Mouse (Mus musculus) kidney, postnatal 0 days (tissue): Measurements from ENCODE around the gene Urah. TPM values are rescaled to one million over a fixed set of nuclear protein-coding genes. Genes with fewer than 3 reads are reported as not detected.
A peak's percentile ranks its signal among the peaks of the same experiment; 100 is the strongest.

ENCODE experiments used
- ATAC-seq: fragments of 200-750 bp; cut with Nextera tagmentation; replicated peaks from 2 replicates; pipeline ENCODE4 v1.8.0; 2017; ENCODE audit warnings: low read depth, moderate number of reproducible peaks, moderate TSS enrichment, moderate library complexity; ENCODE audit not compliant: low FRiP score
- DNase-seq: peaks from one replicate; pipeline ENCODE4 v3.0.0-alpha.2; 2016; ENCODE audit warnings: low spot score
- H3K27ac ChIP-seq: fragments of 300-500 bp; sonication (generic); 2 replicates; pipeline ENCODE4 v1.5.1; 2014; ENCODE audit warnings: mild to moderate bottlenecking
- H3K27me3 ChIP-seq: fragments of 300-500 bp; sonication (generic); 2 replicates; pipeline ENCODE4 v1.6.1; 2014; ENCODE audit warnings: low read length, mixed read lengths; ENCODE audit not compliant: insufficient read depth
- H3K36me3 ChIP-seq: fragments of 300-500 bp; sonication (generic); 2 replicates; pipeline ENCODE4 v1.6.1; 2014; ENCODE audit warnings: low read length, mixed read lengths; ENCODE audit not compliant: insufficient read depth
- H3K4me1 ChIP-seq: fragments of 300-500 bp; sonication (generic); replicated peaks from 2 replicates; pipeline ENCODE4 v1.6.1; 2014; ENCODE audit warnings: antibody characterized with exemption, low read length, mixed read lengths; ENCODE audit not compliant: insufficient read depth
- H3K4me2 ChIP-seq: fragments of 300-500 bp; sonication (generic); 2 replicates; pipeline ENCODE4 v1.6.1; 2014; ENCODE audit warnings: mild to moderate bottlenecking, low read length, moderate library complexity, mixed read lengths
- H3K4me3 ChIP-seq: fragments of 300-500 bp; sonication (generic); replicated peaks from 2 replicates; pipeline ENCODE4 v1.5.1; 2014; ENCODE audit warnings: low read depth, low read length
- H3K9ac ChIP-seq: fragments of 300-500 bp; sonication (generic); 2 replicates; pipeline ENCODE4 v1.6.1; 2014; ENCODE audit warnings: low read depth, low read length
- H3K9me3 ChIP-seq: fragments of 300-500 bp; sonication (generic); replicated peaks from 2 replicates; pipeline ENCODE4 v1.6.1; 2016; ENCODE audit warnings: low read length, inconsistent platforms, mixed read lengths
- CTCF ChIP-seq: IDR thresholded peaks from 2 replicates; pipeline ENCODE4 v1.5.1; 2016; ENCODE audit warnings: antibody characterized with exemption, low read depth, mild to moderate bottlenecking, moderate library complexity
- WGBS: fragments of 180-500 bp; shearing (Covaris S2); extraction: QIAGEN DNeasy Blood & Tissue Kit; methylation state at CpG from one replicate; pipeline ENCODE4 v1.1.7; 2014; 5-methylcytosine and 5-hydroxymethylcytosine counted together
- polyA plus RNA-seq: library from polyadenylated mRNA; unstranded; fragments of >200 nt; fragmentation: Nextera tagmentation; extraction: Ambion mirVana; gene quantifications from 2 replicates; pipeline ENCODE4 v1.2.1, GENCODE M21; 2015

Gene Urah
- polyA plus RNA-seq, 1 experiment from 2014 or later: 1.1 TPM

DNA sequence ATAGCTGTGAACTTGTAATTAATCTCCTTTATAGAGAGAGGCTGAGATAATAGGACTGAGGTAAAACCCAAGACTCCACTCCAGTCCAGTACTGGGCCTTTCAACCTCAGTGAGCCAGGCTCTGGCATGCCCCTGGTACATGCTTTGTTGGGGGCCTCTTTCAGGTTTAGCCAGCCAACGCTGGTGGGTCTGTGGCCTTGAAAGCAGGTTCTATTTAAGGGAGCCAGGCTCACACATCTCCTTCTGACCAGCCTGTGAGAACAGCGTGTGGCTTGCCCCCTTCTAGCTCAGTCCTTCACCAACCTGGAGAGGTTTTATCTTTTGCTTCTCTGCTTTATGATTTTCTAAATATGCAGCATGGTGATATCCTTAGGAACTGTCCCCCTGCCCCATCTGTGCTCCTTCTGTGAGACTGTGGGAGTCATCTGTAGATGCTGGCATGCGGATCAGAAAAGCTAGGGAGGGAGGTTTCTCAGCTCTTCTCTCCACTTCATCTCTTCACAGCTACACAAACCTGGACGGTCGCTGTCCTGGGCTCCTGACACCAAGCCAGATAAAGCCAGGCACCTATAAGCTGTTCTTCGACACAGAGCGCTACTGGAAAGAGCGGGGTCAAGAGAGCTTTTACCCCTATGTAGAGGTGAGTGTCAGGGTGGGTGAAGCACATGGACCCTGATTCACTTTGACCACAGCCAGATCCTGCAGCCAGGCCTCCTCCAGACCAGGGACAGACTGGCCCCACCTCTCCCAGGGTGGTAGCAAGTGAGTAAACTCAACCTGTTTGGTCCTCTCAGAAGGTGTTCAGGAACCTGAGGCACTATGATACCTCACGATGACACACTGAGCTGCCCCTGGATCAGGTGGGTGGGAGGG is 1.7 kb downstream of the Urah start:
- Histone ChIP-seq H3K4me2 (no peak overlapping the region), H3K9ac (no peak overlapping the region), H3K36me3 (no peaks in the 10 kb centered on the region), H3K4me3 (no peak overlapping the region), H3K27me3 (no peaks in the 10 kb centered on the region), H3K27ac (no peak overlapping the region), H3K9me3 (no peaks in the 10 kb centered on the region), H3K4me1 (no peaks in the 10 kb centered on the region)
- TF ChIP-seq CTCF: no peak
- ATAC-seq: no peak
- whole genome bisulfite sequencing: 75% methylated on average over 9 of the region's 9 CpGs
- no peak for DNase-seq

DNA sequence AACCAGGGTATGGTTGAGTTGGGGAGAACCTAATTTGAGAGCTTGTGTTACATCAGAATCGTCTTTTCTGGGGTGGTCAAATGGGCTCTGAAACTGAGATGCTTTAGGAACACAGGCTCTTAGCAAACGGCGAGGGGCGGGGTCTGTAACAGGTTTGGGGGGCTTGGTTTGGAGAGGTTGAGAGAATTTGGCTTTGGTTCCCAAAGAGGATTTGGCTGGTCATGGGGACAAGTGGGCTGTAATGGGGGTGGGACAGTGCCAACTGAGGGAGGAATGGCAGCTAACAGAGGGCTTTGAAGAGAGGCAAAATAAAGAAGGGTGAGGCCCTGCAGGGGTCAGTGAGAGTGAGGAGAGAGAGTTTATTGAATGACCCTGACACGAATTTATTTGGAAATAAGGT is 4.7 kb downstream of the Urah start:
- no peak overlapping the region for H3K4me3 ChIP-seq
- WGBS: 47% methylated on average over 5 of the region's 5 CpGs
- no peak overlapping the region for H3K27ac ChIP-seq
- no peak for TF ChIP-seq CTCF
- ATAC-seq: no peak
- DNase-seq: no peak
- H3K27me3 ChIP-seq: no peaks in the 10 kb centered on the region
- H3K4me1 ChIP-seq: no peaks in the 10 kb centered on the region
- H3K9me3 ChIP-seq: no peaks in the 10 kb centered on the region
- H3K9ac ChIP-seq: no peak overlapping the region
- no peaks in the 10 kb centered on the region for H3K36me3 ChIP-seq
- H3K4me2 ChIP-seq: no peak overlapping the region

DNA sequence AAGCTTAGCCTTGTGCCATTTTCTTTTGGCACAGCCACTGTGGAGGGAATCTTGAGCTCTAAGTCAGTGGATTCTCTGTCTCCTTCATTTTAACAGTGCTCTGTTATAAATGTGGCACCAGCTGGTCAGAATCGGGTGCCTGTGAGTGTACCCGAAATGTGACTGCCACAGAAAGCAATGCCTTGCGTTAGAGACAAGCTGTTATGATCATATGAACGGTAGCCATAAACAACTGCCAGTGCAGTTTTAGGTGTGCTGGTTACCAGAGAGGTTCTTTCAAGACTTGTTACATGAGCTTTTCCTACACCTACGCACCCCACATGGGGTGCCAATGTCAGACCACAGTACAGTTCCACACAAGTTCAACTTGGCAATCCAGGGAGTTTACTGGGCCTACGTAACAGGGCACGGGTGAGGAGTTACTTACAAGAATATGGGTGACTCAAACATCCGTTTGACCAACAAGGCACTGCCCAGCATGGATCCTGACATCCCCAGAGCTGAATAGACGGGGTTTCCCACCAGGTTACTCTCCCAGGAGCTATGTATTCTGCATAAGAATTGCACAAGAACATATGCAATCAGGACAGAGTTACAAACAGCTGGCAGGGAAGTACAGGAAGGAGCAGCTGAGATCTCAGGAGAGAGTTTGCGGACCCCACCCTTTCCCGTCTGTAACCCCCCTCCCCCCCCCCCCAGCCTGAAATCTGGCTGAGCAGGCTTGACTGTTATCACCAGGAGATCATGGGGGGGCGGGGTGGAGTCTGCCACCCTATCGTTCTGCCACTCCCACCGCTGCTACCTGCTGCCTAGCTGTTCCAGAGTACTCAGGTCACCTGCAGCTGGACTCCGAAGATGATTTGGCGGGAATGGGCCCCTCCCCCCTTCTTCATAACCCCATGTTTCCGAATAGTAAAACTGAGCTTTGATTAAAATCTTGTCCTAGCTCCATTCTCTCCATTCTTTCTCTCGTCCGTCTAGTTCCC is 6.2 kb downstream of the Urah start:
- TF ChIP-seq CTCF: no peak

DNA sequence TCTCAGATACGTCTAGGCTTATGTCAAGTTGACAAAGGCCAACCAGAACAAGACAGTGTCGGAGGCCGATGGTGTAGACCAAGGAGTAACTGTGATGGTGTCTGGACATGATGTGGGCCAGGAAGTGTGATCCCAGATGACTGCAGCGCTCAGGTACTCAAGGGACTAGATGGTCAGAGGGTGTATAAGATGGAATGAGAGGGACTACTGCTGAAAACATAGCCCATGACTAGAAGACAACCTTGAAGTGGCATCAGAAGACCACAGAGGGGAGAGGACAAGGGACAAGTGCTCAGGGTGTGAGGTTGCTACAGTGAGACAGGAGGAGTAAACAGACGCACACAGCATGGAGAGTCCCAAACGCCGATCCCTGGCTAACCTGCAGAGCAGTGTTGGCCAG is 9.0 kb downstream of the Urah start:
- Histone ChIP-seq H3K36me3 (no peaks in the 10 kb centered on the region), H3K27ac (no peak overlapping the region), H3K9me3 (no peaks in the 10 kb centered on the region), H3K27me3 (no peaks in the 10 kb centered on the region), H3K4me1 (no peaks in the 10 kb centered on the region), H3K9ac (no peak overlapping the region), H3K4me2 (no peak overlapping the region), H3K4me3 (no peak overlapping the region)
- WGBS: 75% methylated on average over 7 of the region's 7 CpGs
- DNase-seq (no peak), ATAC-seq (no peak)
- no peak for TF ChIP-seq CTCF

More for the DNA sequence above, 6.2 kb downstream of the Urah start:
- Histone ChIP-seq H3K9me3 (no peaks in the 10 kb centered on the region), H3K4me2 (no peak overlapping the region), H3K4me3 (no peak overlapping the region), H3K9ac (no peak overlapping the region), H3K36me3 (no peaks in the 10 kb centered on the region), H3K4me1 (no peaks in the 10 kb centered on the region), H3K27ac (no peak overlapping the region), H3K27me3 (no peaks in the 10 kb centered on the region)
- DNase-seq: no peak
- WGBS: 39% methylated on average over 19 of the region's 19 CpGs
- ATAC-seq: no peak

DNA sequence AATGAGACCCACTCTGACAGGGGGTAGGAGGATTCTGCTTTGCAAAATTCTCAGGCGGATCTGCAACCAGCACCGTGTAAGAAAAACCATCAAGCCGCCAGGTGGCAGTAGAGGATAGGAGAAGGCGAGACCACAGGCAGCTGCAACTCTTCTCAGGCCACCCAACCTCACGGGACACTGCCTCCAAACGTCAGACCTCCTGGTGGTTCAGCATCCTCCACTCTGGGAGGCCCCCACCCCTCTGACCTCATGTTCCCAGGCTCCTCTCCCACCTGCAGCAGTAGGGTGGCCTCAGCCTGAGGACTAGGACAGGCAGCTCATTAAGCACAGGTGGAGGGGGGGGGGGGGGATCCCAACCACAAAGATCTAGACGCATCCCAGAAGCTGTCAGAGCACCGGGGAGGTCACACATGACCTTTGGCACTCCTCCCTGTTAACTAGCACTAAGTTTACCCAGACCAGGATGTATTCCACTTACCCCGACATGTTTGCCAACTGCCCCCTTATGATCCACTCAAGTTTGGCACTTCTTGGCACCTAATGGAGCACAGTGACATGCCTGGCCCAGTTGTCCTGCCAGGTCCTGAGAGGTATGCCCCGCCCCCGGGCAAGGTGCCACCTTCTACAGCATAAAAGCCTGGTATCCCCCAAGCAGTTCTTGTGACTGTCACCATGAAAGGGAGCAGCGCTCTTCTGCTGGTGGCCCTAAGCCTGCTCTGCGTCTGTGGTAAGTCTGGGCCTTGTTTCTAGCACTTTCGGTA is 10.3 kb downstream of the Urah start, which contains the start of gene Scgb1c1:
TSS of gene Scgb1c1 (plus strand) at position 643 of the 761 bp plus-strand sequence.
- Histone ChIP-seq H3K4me2 (no peak within 1 kb of the TSS), H3K4me3 (no peak within 1 kb of the TSS), H3K27me3 (no peaks in the 10 kb centered on the region), H3K4me1 (no peaks in the 10 kb centered on the region), H3K9ac (no peak within 1 kb of the TSS), H3K36me3 (no peaks in the 10 kb centered on the region), H3K27ac (no peak within 1 kb of the TSS), H3K9me3 (no peaks in the 10 kb centered on the region)
- peak; percentile 95 for DNase-seq
- WGBS: 30% methylated on average over 14 of the region's 14 CpGs
- peak; percentile 96 for TF ChIP-seq CTCF
- ATAC-seq: peak; percentile 81

DNA sequence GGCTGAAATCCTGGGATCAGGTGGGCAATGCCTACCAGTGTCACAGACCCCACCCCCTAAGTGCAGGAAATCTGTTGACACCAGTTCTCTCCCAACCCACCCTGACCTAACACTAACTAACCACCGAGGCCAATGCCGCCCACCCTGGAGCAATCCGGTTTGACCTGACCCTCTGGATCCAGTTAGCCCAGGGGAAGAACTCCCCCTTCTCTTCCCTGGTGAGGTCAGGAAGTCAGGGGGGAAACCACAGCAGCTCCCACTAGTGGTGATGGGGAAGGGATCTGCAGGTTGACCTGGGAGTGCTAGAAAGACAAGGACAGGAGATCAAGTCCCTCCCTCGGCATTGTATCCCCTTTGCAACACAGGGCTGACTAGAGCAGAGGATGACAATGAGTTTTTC is 10.9 kb downstream of the Urah start:
- no peak for ATAC-seq
- Histone ChIP-seq H3K9me3 (no peaks in the 10 kb centered on the region), H3K4me2 (no peak overlapping the region), H3K27ac (no peak overlapping the region), H3K36me3 (no peaks in the 10 kb centered on the region), H3K9ac (no peak overlapping the region), H3K4me1 (no peaks in the 10 kb centered on the region), H3K27me3 (no peaks in the 10 kb centered on the region), H3K4me3 (no peak overlapping the region)
- no peak for DNase-seq
- WGBS: 58% methylated on average over 4 of the region's 4 CpGs
- TF ChIP-seq CTCF: no peak
